Mouse (Mus musculus) heart, postnatal 0 days (tissue): ENCODE results near the gene Mroh7.

Experiments
- CTCF ChIP-seq: IDR thresholded peaks from 2 replicates; pipeline ENCODE4 v1.5.1; 2016; ENCODE audit warnings: antibody characterized with exemption, control low read depth, low read depth
- EP300 ChIP-seq: IDR thresholded peaks from 2 replicates; pipeline ENCODE4 v1.6.1; 2016; ENCODE audit warnings: antibody characterized with exemption, low read depth

DNA sequence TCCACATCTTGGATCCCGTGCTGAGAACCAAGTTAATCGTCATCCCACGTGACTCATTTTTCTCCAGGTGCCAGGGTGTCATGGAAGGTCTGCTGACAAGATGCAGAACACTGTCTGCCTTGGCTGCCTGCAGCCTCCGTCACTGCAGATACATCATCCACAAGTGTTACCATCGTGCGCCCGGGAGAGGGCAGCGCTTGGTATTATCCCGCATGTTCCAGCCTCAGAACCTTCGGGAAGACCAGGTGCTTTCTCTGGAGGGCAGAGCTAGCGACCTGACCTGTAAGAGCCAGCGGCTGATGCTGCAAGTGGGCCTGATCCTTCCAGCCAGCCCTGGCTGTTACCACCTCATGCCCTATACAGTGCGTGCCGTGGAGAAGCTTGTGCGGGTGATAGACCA, 77.7 kb downstream of the Mroh7 start:
- no peak for TF ChIP-seq CTCF
- TF ChIP-seq EP300: no peak
